Mouse (Mus musculus): ENCODE measurements around the gene Susd1. TPM values are rescaled to one million over a fixed set of nuclear protein-coding genes. Genes with fewer than 3 reads are reported as not detected.

The Susd1 gene
- polyA plus RNA-seq, 1 experiment from 2014 or later, result 9.9 TPM

DNA sequence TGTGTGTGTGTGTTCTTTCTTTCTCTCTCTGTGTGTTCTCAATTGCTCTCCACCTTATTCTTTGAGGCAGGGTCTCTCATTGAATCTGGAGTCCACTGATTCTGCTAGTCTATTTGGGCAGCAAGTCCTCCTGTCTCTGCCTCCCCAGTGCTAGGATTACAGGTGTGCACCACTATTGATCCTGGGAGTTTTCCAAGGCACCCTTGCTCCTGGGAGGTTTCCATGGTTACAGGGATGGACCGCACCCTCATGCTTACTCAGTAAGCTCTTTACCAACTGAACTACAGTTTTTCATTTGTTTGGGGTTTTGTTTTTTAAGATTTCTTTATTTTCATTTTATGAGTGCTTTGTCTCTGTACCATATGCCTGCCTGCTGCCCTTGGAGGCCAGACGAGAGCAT lies 68.5 kb downstream of the Susd1 start:
- no peaks in the 10 kb centered on the region for H3K9me3 ChIP-seq (ENCODE audit: control insufficient read depth, low read depth, low read length)
- no peaks in the 10 kb centered on the region for H3K36me3 ChIP-seq (ENCODE audit: control insufficient read depth, insufficient read depth, low read length)
- H3K4me1 ChIP-seq (ENCODE audit: control insufficient read depth, insufficient read depth, low read length), result peaks cover 6% of the 10 kb centered on the region; the same call in 1 of the 2 replicates
- H3K9ac ChIP-seq (replicated peaks; ENCODE audit: low read depth, low read length), result no peak overlapping the region
- H3K4me2 ChIP-seq (replicated peaks; ENCODE audit: low read depth, low read length), result no peak overlapping the region
- no peak overlapping the region for H3K27ac ChIP-seq (ENCODE audit: low read length)
- no peak for ATAC-seq (ENCODE audit: insufficient number of reproducible peaks, insufficient read depth, low FRiP score, low read depth)
- no peak overlapping the region for H3K4me3 ChIP-seq (ENCODE audit: low read depth, low read length)
- 89% methylated on average over 2 of the region's 2 CpGs for WGBS
- no peaks in the 10 kb centered on the region for H3K27me3 ChIP-seq (ENCODE audit: control insufficient read depth, insufficient read depth, low read length)

DNA sequence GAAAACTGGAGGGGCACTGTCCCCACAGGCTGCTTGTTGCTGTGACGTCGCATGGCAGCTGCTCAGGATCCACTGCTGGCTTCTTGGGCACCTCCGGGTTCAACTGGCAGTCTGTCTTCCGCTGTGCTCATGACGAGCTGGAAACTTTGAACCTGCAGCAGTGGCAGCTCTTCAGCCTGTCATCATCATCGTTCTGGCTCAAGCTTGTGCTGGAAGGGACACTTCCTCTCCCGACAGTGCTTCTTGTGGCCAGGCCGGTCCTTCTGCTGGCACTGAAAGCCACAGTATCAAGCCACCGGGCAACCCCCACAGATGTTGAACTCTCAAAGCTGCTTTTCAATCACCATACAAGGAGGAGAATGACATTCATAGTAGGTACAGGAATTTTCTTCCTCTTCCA lies 70.3 kb downstream of the Susd1 start:
- Histone ChIP-seq H3K4me3 (ENCODE audit: low read depth, low read length) (no peak overlapping the region), H3K4me2 (replicated peaks; ENCODE audit: low read depth, low read length) (no peak overlapping the region), H3K9ac (replicated peaks; ENCODE audit: low read depth, low read length) (no peak overlapping the region), H3K4me1 (ENCODE audit: control insufficient read depth, insufficient read depth, low read length) (peaks cover 15% of the 10 kb centered on the region; the same call in 1 of the 2 replicates), H3K27ac (ENCODE audit: low read length) (no peak overlapping the region), H3K9me3 (ENCODE audit: control insufficient read depth, low read depth, low read length) (no peaks in the 10 kb centered on the region), H3K27me3 (ENCODE audit: control insufficient read depth, insufficient read depth, low read length) (no peaks in the 10 kb centered on the region), H3K36me3 (ENCODE audit: control insufficient read depth, insufficient read depth, low read length) (no peaks in the 10 kb centered on the region)
- 88% methylated on average over 9 of the region's 9 CpGs for WGBS
- no peak for ATAC-seq (ENCODE audit: insufficient number of reproducible peaks, insufficient read depth, low FRiP score, low read depth)

- 92% methylated on average over 9 of the region's 9 CpGs for WGBS
These were observed 72.2 kb downstream of the Susd1 start for GRCm38 (mm10) chr4:59366206-59366605.

DNA sequence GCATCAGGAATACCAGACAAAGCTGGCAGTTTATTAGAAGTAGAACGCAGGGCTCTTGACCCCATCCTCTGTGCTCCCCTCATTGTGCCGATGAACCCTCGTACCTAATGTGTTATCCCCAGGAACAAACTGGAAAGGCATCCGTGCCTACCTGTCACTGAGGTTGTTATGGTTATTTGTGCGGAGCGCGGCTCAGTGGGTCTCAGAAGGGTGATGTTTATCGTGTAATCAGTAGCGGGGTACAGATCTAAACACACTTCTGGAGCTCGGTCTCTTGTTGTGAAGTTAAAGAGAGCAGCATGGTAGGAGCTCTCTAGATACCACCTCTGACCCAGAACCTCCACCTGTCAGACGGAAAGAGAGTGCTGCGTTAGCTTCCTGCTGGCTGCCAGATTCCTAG lies 72.9 kb downstream of the Susd1 start:
- Histone ChIP-seq H3K9me3 (ENCODE audit: control insufficient read depth, low read depth, low read length) (no peaks in the 10 kb centered on the region), H3K4me1 (ENCODE audit: control insufficient read depth, insufficient read depth, low read length) (peaks cover 12% of the 10 kb centered on the region; the same call in 1 of the 2 replicates), H3K4me3 (ENCODE audit: low read depth, low read length) (no peak overlapping the region), H3K9ac (replicated peaks; ENCODE audit: low read depth, low read length) (no peak overlapping the region), H3K27ac (ENCODE audit: low read length) (no peak overlapping the region), H3K36me3 (ENCODE audit: control insufficient read depth, insufficient read depth, low read length) (no peaks in the 10 kb centered on the region), H3K27me3 (ENCODE audit: control insufficient read depth, insufficient read depth, low read length) (no peaks in the 10 kb centered on the region), H3K4me2 (replicated peaks; ENCODE audit: low read depth, low read length) (no peak overlapping the region)
- 82% methylated on average over 12 of the region's 12 CpGs for WGBS
- no peak for ATAC-seq (ENCODE audit: insufficient number of reproducible peaks, insufficient read depth, low FRiP score, low read depth)

More at GRCm38 (mm10) chr4:59366206-59366605, 72.2 kb downstream of the Susd1 start:
- no peak overlapping the region for H3K4me3 ChIP-seq (ENCODE audit: low read depth, low read length)
- H3K4me1 ChIP-seq (ENCODE audit: control insufficient read depth, insufficient read depth, low read length), result peaks cover 12% of the 10 kb centered on the region; the same call in 1 of the 2 replicates
- no peaks in the 10 kb centered on the region for H3K36me3 ChIP-seq (ENCODE audit: control insufficient read depth, insufficient read depth, low read length)
- ATAC-seq (ENCODE audit: insufficient number of reproducible peaks, insufficient read depth, low FRiP score, low read depth), result no peak
- no peak overlapping the region for H3K4me2 ChIP-seq (replicated peaks; ENCODE audit: low read depth, low read length)
- H3K9me3 ChIP-seq (ENCODE audit: control insufficient read depth, low read depth, low read length), result no peaks in the 10 kb centered on the region
- no peak overlapping the region for H3K9ac ChIP-seq (replicated peaks; ENCODE audit: low read depth, low read length)
- no peaks in the 10 kb centered on the region for H3K27me3 ChIP-seq (ENCODE audit: control insufficient read depth, insufficient read depth, low read length)
- H3K27ac ChIP-seq (ENCODE audit: low read length), result no peak overlapping the region

- Histone ChIP-seq H3K4me3 (ENCODE audit: low read depth, low read length) (no peak overlapping the region), H3K9me3 (ENCODE audit: control insufficient read depth, low read depth, low read length) (no peaks in the 10 kb centered on the region), H3K4me1 (ENCODE audit: control insufficient read depth, insufficient read depth, low read length) (peaks cover 12% of the 10 kb centered on the region; the same call in 1 of the 2 replicates), H3K36me3 (ENCODE audit: control insufficient read depth, insufficient read depth, low read length) (no peaks in the 10 kb centered on the region), H3K27me3 (ENCODE audit: control insufficient read depth, insufficient read depth, low read length) (no peaks in the 10 kb centered on the region), H3K4me2 (replicated peaks; ENCODE audit: low read depth, low read length) (no peak overlapping the region), H3K9ac (replicated peaks; ENCODE audit: low read depth, low read length) (no peak overlapping the region), H3K27ac (ENCODE audit: low read length) (peak overlapping the region; percentile 40)
- no peak for ATAC-seq (ENCODE audit: insufficient number of reproducible peaks, insufficient read depth, low FRiP score, low read depth)
- whole genome bisulfite sequencing, result 70% methylated on average over 10 of the region's 10 CpGs
These were observed 73.9 kb downstream of the Susd1 start for GRCm38 (mm10) chr4:59364229-59365173.

- Histone ChIP-seq H3K27ac (ENCODE audit: low read length) (no peak overlapping the region), H3K9ac (replicated peaks; ENCODE audit: low read depth, low read length) (no peak overlapping the region)
These were observed 75.4 kb downstream of the Susd1 start for GRCm38 (mm10) chr4:59363041-59363440.

DNA sequence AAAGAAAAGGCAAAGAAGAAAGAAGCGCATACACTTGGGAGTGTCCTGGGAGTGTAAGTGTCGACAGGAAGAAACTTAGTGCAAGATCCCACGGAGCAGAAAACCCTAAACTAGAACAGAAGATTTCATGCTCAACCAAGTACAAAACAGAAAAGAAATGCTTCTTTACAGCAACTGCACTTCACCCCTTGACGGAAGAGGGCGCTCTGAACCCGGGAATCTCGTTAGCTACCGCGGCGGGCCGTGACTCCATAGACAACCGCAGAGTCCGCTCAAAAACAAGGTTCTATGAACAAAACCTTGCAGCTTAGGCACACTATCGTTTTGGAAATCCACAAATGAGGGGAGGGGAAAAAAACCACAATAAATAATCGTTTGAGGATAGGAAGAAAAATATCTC lies 77.7 kb downstream of the Susd1 start:
- peaks cover 12% of the 10 kb centered on the region; the same call in 1 of the 2 replicates for H3K4me1 ChIP-seq (ENCODE audit: control insufficient read depth, insufficient read depth, low read length)
- H3K27me3 ChIP-seq (ENCODE audit: control insufficient read depth, insufficient read depth, low read length), result no peaks in the 10 kb centered on the region
- no peaks in the 10 kb centered on the region for H3K9me3 ChIP-seq (ENCODE audit: control insufficient read depth, low read depth, low read length)
- H3K4me2 ChIP-seq (replicated peaks; ENCODE audit: low read depth, low read length), result no peak overlapping the region
- H3K36me3 ChIP-seq (ENCODE audit: control insufficient read depth, insufficient read depth, low read length), result no peaks in the 10 kb centered on the region
- no peak for ATAC-seq (ENCODE audit: insufficient number of reproducible peaks, insufficient read depth, low FRiP score, low read depth)
- 4% methylated on average over 15 of the region's 15 CpGs for WGBS
- H3K27ac ChIP-seq (ENCODE audit: low read length), result no peak overlapping the region
- no peak overlapping the region for H3K4me3 ChIP-seq (ENCODE audit: low read depth, low read length)
- no peak overlapping the region for H3K9ac ChIP-seq (replicated peaks; ENCODE audit: low read depth, low read length)

More at GRCm38 (mm10) chr4:59363041-59363440, 75.4 kb downstream of the Susd1 start:
- Histone ChIP-seq H3K36me3 (ENCODE audit: control insufficient read depth, insufficient read depth, low read length) (no peaks in the 10 kb centered on the region), H3K4me1 (ENCODE audit: control insufficient read depth, insufficient read depth, low read length) (peaks cover 12% of the 10 kb centered on the region; the same call in 1 of the 2 replicates), H3K9me3 (ENCODE audit: control insufficient read depth, low read depth, low read length) (no peaks in the 10 kb centered on the region), H3K4me2 (replicated peaks; ENCODE audit: low read depth, low read length) (no peak overlapping the region), H3K4me3 (ENCODE audit: low read depth, low read length) (no peak overlapping the region), H3K27me3 (ENCODE audit: control insufficient read depth, insufficient read depth, low read length) (no peaks in the 10 kb centered on the region)
- WGBS, result 57% methylated on average over 9 of the region's 9 CpGs
- ATAC-seq (ENCODE audit: insufficient number of reproducible peaks, insufficient read depth, low FRiP score, low read depth), result peak; percentile 46; the same call in 1 of the 2 replicates

DNA sequence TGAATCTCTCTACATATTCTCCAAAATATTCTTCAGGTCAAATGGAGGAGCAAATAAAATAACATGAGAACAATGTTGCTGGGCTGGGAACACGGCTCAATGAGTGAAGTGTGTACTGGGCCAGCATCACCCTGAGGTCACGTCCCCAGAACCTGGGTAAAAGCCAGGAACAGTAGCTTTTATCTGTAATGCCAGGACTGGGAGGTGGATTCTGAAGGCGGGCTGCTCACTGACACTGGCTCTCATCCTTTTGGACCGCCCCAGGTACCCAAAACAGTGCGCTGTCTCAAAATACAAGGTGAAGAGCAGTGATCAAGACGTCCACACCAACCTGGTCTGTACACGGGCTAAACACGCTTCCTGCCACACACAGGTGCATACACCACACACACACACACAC lies 78.5 kb downstream of the Susd1 start:
- H3K36me3 ChIP-seq (ENCODE audit: control insufficient read depth, insufficient read depth, low read length), result no peaks in the 10 kb centered on the region
- no peak for ATAC-seq (ENCODE audit: insufficient number of reproducible peaks, insufficient read depth, low FRiP score, low read depth)
- H3K9me3 ChIP-seq (ENCODE audit: control insufficient read depth, low read depth, low read length), result no peaks in the 10 kb centered on the region
- WGBS, result 90% methylated on average over 8 of the region's 8 CpGs
- H3K4me3 ChIP-seq (ENCODE audit: low read depth, low read length), result no peak overlapping the region
- H3K9ac ChIP-seq (replicated peaks; ENCODE audit: low read depth, low read length), result no peak overlapping the region
- H3K4me1 ChIP-seq (ENCODE audit: control insufficient read depth, insufficient read depth, low read length), result peaks cover 9% of the 10 kb centered on the region; the same call in 1 of the 2 replicates
- no peaks in the 10 kb centered on the region for H3K27me3 ChIP-seq (ENCODE audit: control insufficient read depth, insufficient read depth, low read length)
- no peak overlapping the region for H3K4me2 ChIP-seq (replicated peaks; ENCODE audit: low read depth, low read length)
- no peak overlapping the region for H3K27ac ChIP-seq (ENCODE audit: low read length)

All from stomach, embryonic 14.5 days (tissue).